ENCODE assay signal across 8 mouse cellular contexts in the genomic region with DNA sequence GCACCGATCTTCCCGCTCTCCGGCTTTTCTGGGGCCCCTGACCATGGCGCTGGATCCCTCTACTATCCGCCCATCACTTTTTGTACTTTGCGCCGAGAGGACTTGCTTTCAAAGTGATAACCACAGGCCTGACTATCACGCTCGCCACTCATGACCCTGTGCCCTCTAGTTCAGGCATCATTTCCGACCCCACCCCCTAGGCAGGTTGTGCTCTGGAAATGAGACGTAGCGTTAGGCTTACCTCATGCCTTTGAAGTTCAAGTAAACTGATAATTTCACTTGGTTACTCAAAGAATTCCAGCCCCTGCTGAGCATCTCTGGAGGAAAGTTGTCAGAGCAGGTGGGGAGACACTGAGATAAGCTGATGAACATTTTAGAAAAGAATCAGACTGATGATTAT. TPM values are rescaled to one million over a fixed set of nuclear protein-coding genes. Genes with fewer than 3 reads are reported as not detected.
A peak's percentile ranks its signal among the peaks of the same experiment; 100 is the strongest.
DNase-seq lines count a peak whose midpoint lies in the region; ATAC-seq and TF ChIP-seq lines count a peak whose summit lies in the region.

No protein-coding gene starts in this region.

- H3K27ac ChIP-seq in heart, embryonic 15.5 days, result no peak overlapping the region
- H3K27ac ChIP-seq in limb, embryonic 11.5 days (replicated peaks; ENCODE audit: low read depth, low read length), result no peak overlapping the region
- H3K27ac ChIP-seq in midbrain, postnatal 0 days (ENCODE audit: low read depth, low read length), result peak overlapping the region; percentile 66

- peaks cover 13% of the 10 kb centered on the region for H3K4me1 ChIP-seq in heart, embryonic 15.5 days (replicated peaks)
- H3K4me1 ChIP-seq in limb, embryonic 11.5 days (ENCODE audit: control insufficient read depth, insufficient read depth, low read length), result no peaks in the 10 kb centered on the region
- peaks cover 11% of the 10 kb centered on the region; the same call in 1 of the 2 replicates for H3K4me1 ChIP-seq in midbrain, postnatal 0 days (ENCODE audit: insufficient read depth, low read length)

- H3K9me3 ChIP-seq in heart, embryonic 15.5 days (replicated peaks), result no peaks in the 10 kb centered on the region
- no peaks in the 10 kb centered on the region for H3K9me3 ChIP-seq in limb, embryonic 11.5 days (ENCODE audit: control insufficient read depth, low read length)
- no peaks in the 10 kb centered on the region for H3K9me3 ChIP-seq in midbrain, postnatal 0 days (ENCODE audit: low read length)

- no peak for TF ChIP-seq CTCF in midbrain, postnatal 0 days (IDR thresholded peaks at IDR 0.05)

- DNase-seq in MEL-GATA-1-ER (ENCODE audit: extremely low read depth, low read depth), result peak; percentile 26
- no peak for DNase-seq in limb, embryonic 11.5 days (ENCODE audit: low spot score)
- DNase-seq in midbrain, postnatal 0 days (ENCODE audit: low spot score), result peak; percentile 8
- DNase-seq in urinary bladder, postnatal 25 days (ENCODE audit: low spot score), result no peak
- no peak for DNase-seq in right cerebral cortex, postnatal 36 days (ENCODE audit: low spot score in 2 of 2)
- DNase-seq in cerebellum, postnatal 25 days, result no peak

- H3K27me3 ChIP-seq in heart, embryonic 15.5 days, result no peaks in the 10 kb centered on the region
- H3K27me3 ChIP-seq in limb, embryonic 11.5 days (ENCODE audit: control insufficient read depth, insufficient read depth, low read length), result no peaks in the 10 kb centered on the region
- no peaks in the 10 kb centered on the region for H3K27me3 ChIP-seq in midbrain, postnatal 0 days (ENCODE audit: insufficient read depth, low read length)

- WGBS in heart, embryonic 15.5 days, result 5% methylated on average over 12 of the region's 12 CpGs
- 3% methylated on average over 12 of the region's 12 CpGs for WGBS in limb, embryonic 11.5 days
- 4% methylated on average over 12 of the region's 12 CpGs for WGBS in midbrain, postnatal 0 days

- ATAC-seq in CD4-positive, CD25-positive, alpha-beta regulatory T cell, adult 4 months, result peak; percentile 32
- no peak for ATAC-seq in heart, embryonic 15.5 days (replicated peaks; ENCODE audit: insufficient number of reproducible peaks, insufficient read depth, low FRiP score, low read depth)
- ATAC-seq in limb, embryonic 11.5 days (ENCODE audit: insufficient number of reproducible peaks, low FRiP score, low TSS enrichment, low read depth), result no peak
- no peak for ATAC-seq in midbrain, postnatal 0 days (ENCODE audit: low FRiP score)

- peak overlapping the region; percentile 95 for H3K4me2 ChIP-seq in heart, embryonic 15.5 days
- H3K4me2 ChIP-seq in limb, embryonic 11.5 days (ENCODE audit: low read depth, severe bottlenecking), result peak overlapping the region; percentile 76
- H3K4me2 ChIP-seq in midbrain, postnatal 0 days (ENCODE audit: low read depth, low read length, poor library complexity, severe bottlenecking), result peak overlapping the region; percentile 88

- peak overlapping the region; percentile 85 for H3K9ac ChIP-seq in heart, embryonic 15.5 days
- H3K9ac ChIP-seq in limb, embryonic 11.5 days (ENCODE audit: low read length), result peak overlapping the region; percentile 46
- peak overlapping the region; percentile 77 for H3K9ac ChIP-seq in midbrain, postnatal 0 days (replicated peaks; ENCODE audit: low read length, poor library complexity, severe bottlenecking)

- H3K4me3 ChIP-seq in heart, embryonic 15.5 days, result peak overlapping the region; percentile 71
- H3K4me3 ChIP-seq in limb, embryonic 11.5 days (ENCODE audit: low read depth, low read length), result peak overlapping the region; percentile 58
- H3K4me3 ChIP-seq in midbrain, postnatal 0 days (ENCODE audit: low read depth, low read length), result peak overlapping the region; percentile 77

- H3K36me3 ChIP-seq in heart, embryonic 15.5 days, result no peaks in the 10 kb centered on the region
- H3K36me3 ChIP-seq in limb, embryonic 11.5 days (ENCODE audit: control insufficient read depth, insufficient read depth, low read length), result no peaks in the 10 kb centered on the region
- peaks cover 4% of the 10 kb centered on the region for H3K36me3 ChIP-seq in midbrain, postnatal 0 days (ENCODE audit: insufficient read depth, low read length)

RNA-seq across cellular contexts. Expression of gene Shpk, which starts 0.6 kb away (rescaled TPM):
- 1 to 10 TPM; 1.3 to 4.8 TPM for polyA plus RNA-seq in CD4-positive, CD25-positive, alpha-beta regulatory T cell, adult 4 months (2017; shearing (Covaris generic))
- 0.76 and 1.1 TPM in 2 replicates for polyA plus RNA-seq in heart, embryonic 15.5 days (2015; fragmentation: Nextera tagmentation; extraction: Ambion mirVana)
- polyA plus RNA-seq in limb, embryonic 11.5 days (2014; fragmentation: Nextera tagmentation; extraction: Ambion mirVana), result 0.74 and 1.0 TPM in 2 replicates
- total RNA-seq in midbrain, postnatal 0 days (2014; rRNA removed), result 2.2 and 2.7 TPM in 2 replicates
- 2.2 and 2.3 TPM in 2 replicates for polyA plus RNA-seq in midbrain, postnatal 0 days (2015; fragmentation: Nextera tagmentation; extraction: Ambion mirVana)

RNA-seq across cellular contexts. Expression of gene Ctns, which starts 1.0 kb away (rescaled TPM):
- polyA plus RNA-seq in CD4-positive, CD25-positive, alpha-beta regulatory T cell, adult 4 months (2017; shearing (Covaris generic)), result 10 to 100 TPM; 12.9 to 18.3 TPM
- 12.5 and 13.2 TPM in 2 replicates for polyA plus RNA-seq in heart, embryonic 15.5 days (2015; fragmentation: Nextera tagmentation; extraction: Ambion mirVana)
- 23.6 and 25.5 TPM in 2 replicates for polyA plus RNA-seq in limb, embryonic 11.5 days (2014; fragmentation: Nextera tagmentation; extraction: Ambion mirVana)
- 21.5 and 22.9 TPM in 2 replicates for total RNA-seq in midbrain, postnatal 0 days (2014; rRNA removed)
- 13.0 and 13.3 TPM in 2 replicates for polyA plus RNA-seq in midbrain, postnatal 0 days (2015; fragmentation: Nextera tagmentation; extraction: Ambion mirVana)

RNA-seq across cellular contexts. Expression of gene Tax1bp3, which starts 23.0 kb away (rescaled TPM):
- 10 to 100 TPM; 27.4 to 30.8 TPM for polyA plus RNA-seq in CD4-positive, CD25-positive, alpha-beta regulatory T cell, adult 4 months (2017; shearing (Covaris generic))
- 222 and 231 TPM in 2 replicates for polyA plus RNA-seq in heart, embryonic 15.5 days (2015; fragmentation: Nextera tagmentation; extraction: Ambion mirVana)
- 220 and 222 TPM in 2 replicates for polyA plus RNA-seq in limb, embryonic 11.5 days (2014; fragmentation: Nextera tagmentation; extraction: Ambion mirVana)
- 43.8 and 55.6 TPM in 2 replicates for total RNA-seq in midbrain, postnatal 0 days (2014; rRNA removed)
- polyA plus RNA-seq in midbrain, postnatal 0 days (2015; fragmentation: Nextera tagmentation; extraction: Ambion mirVana), result 91.0 and 100 TPM in 2 replicates

RNA-seq across cellular contexts. Expression of gene Emc6, which starts 23.0 kb away (rescaled TPM):
- polyA plus RNA-seq in CD4-positive, CD25-positive, alpha-beta regulatory T cell, adult 4 months (2017; shearing (Covaris generic)), result 10 to 100 TPM; 42.2 to 49.5 TPM
- 90.7 and 98.9 TPM in 2 replicates for polyA plus RNA-seq in heart, embryonic 15.5 days (2015; fragmentation: Nextera tagmentation; extraction: Ambion mirVana)
- polyA plus RNA-seq in limb, embryonic 11.5 days (2014; fragmentation: Nextera tagmentation; extraction: Ambion mirVana), result 95.2 and 111 TPM in 2 replicates
- total RNA-seq in midbrain, postnatal 0 days (2014; rRNA removed), result 141 and 143 TPM in 2 replicates
- 169 and 182 TPM in 2 replicates for polyA plus RNA-seq in midbrain, postnatal 0 days (2015; fragmentation: Nextera tagmentation; extraction: Ambion mirVana)

RNA-seq across cellular contexts. Expression of gene Trpv1, which starts 34.2 kb away (rescaled TPM):
- polyA plus RNA-seq in CD4-positive, CD25-positive, alpha-beta regulatory T cell, adult 4 months (2017; shearing (Covaris generic)), result not detected
- 0.06 and 0.11 TPM in 2 replicates for polyA plus RNA-seq in heart, embryonic 15.5 days (2015; fragmentation: Nextera tagmentation; extraction: Ambion mirVana)
- 0.09 TPM in 2 replicates for polyA plus RNA-seq in limb, embryonic 11.5 days (2014; fragmentation: Nextera tagmentation; extraction: Ambion mirVana)
- 0.33 and 0.42 TPM in 2 replicates for total RNA-seq in midbrain, postnatal 0 days (2014; rRNA removed)
- 0.31 and 0.47 TPM in 2 replicates for polyA plus RNA-seq in midbrain, postnatal 0 days (2015; fragmentation: Nextera tagmentation; extraction: Ambion mirVana)

Comparison
In these comparisons a context has a peak if more than half of its experiments do, and no peak if none do; other contexts are left out.
1. DNase-seq: peak in MEL-GATA-1-ER (single experiment) and midbrain, postnatal 0 days (single experiment); none in limb, embryonic 11.5 days (single experiment), urinary bladder, postnatal 25 days (single experiment), right cerebral cortex, postnatal 36 days (0 of 2) and cerebellum, postnatal 25 days (0 of 2).
2. Peak in every context shown above with its lines, with median percentiles within 50 percentile points of each other: H3K4me2 ChIP-seq, H3K4me3 ChIP-seq and H3K9ac ChIP-seq.